Mouse (Mus musculus) myocyte (in vitro differentiated cells): ENCODE measurements around the gene Sec61b.

Experiments
- CEBPB ChIP-seq: IDR thresholded peaks from 2 replicates; pipeline ENCODE4 v1.6.1; 2011; ENCODE audit warnings: mild to moderate bottlenecking, moderate library complexity; ENCODE audit not compliant: poor library complexity, insufficient read depth, severe bottlenecking
- E2F4 ChIP-seq: IDR thresholded peaks from one replicate; pipeline ENCODE4 v1.6.1; 2011; ENCODE audit warnings: mild to moderate bottlenecking, control low read depth, moderate library complexity; ENCODE audit not compliant: insufficient read depth
- MYOD1 ChIP-seq, 3 experiments: IDR thresholded peaks; one replicate each; pipeline ENCODE4 v1.6.1; 2011; ENCODE audit warnings: control low read depth in 2 of 3, low read depth in 2 of 3, mild to moderate bottlenecking in 2 of 3, moderate library complexity in 1 of 3; ENCODE audit not compliant: insufficient read length in 2 of 3, control insufficient read depth in 1 of 3
- MYOG ChIP-seq, 3 experiments: IDR thresholded peaks; one replicate each; pipeline ENCODE4 v1.6.1; 2011; ENCODE audit warnings: control low read depth in 2 of 3, low read depth in 2 of 3, mild to moderate bottlenecking in 2 of 3; ENCODE audit not compliant: insufficient read length in 2 of 3, control insufficient read depth in 1 of 3, insufficient read depth in 1 of 3
- POLR2A ChIP-seq: IDR thresholded peaks from one replicate; pipeline ENCODE4 v1.6.1; 2011; ENCODE audit warnings: low read depth, mild to moderate bottlenecking, control low read depth, moderate library complexity; ENCODE audit not compliant: insufficient read length
- POLR2AphosphoS2 ChIP-seq: IDR thresholded peaks from one replicate; pipeline ENCODE4 v1.6.1; 2011; ENCODE audit warnings: low read depth, control low read depth; ENCODE audit not compliant: insufficient read length
- SRF ChIP-seq: IDR thresholded peaks from one replicate; pipeline ENCODE4 v1.6.1; 2011; ENCODE audit warnings: low read depth; ENCODE audit not compliant: control insufficient read depth, insufficient read length
- TCF12 ChIP-seq: IDR thresholded peaks from one replicate; pipeline ENCODE4 v1.6.1; 2011; ENCODE audit warnings: mild to moderate bottlenecking, control low read depth; ENCODE audit not compliant: poor library complexity, insufficient read depth, severe bottlenecking
- USF1 ChIP-seq: IDR thresholded peaks from one replicate; pipeline ENCODE4 v1.6.1; 2011; ENCODE audit warnings: low read depth, mild to moderate bottlenecking, control low read depth, moderate library complexity

GRCm38 (mm10) chr4:47449586-47450522, 24.6 kb upstream of the Sec61b start:
- no peak for TF ChIP-seq CEBPB
- TF ChIP-seq POLR2A, result no peak
- no peak for TF ChIP-seq MYOD1 (IDR thresholded peaks at IDR 0.05; ENCODE audit: control insufficient read depth in 1 of 3, insufficient read length in 2 of 3, low read depth in 2 of 3)
- no peak for TF ChIP-seq MYOG (IDR thresholded peaks at IDR 0.05; ENCODE audit: control insufficient read depth in 1 of 3, insufficient read depth in 1 of 3, insufficient read length in 2 of 3, low read depth in 2 of 3)
- TF ChIP-seq POLR2AphosphoS2, result no peak
- TF ChIP-seq E2F4, result no peak
- TF ChIP-seq SRF, result no peak
- TF ChIP-seq TCF12, result no peak
- no peak for TF ChIP-seq USF1
